Mouse (Mus musculus) lung, postnatal 0 days (tissue): ENCODE measurements around the gene Fam189a1. TPM values are rescaled to one million over a fixed set of nuclear protein-coding genes. Genes with fewer than 3 reads are reported as not detected.
A peak's percentile ranks its signal among the peaks of the same experiment; 100 is the strongest.

Experiments used
- ATAC-seq: fragments of 200-750 bp; cut with Nextera tagmentation; 2 replicates; pipeline ENCODE4 v1.8.0; 2017; ENCODE audit warnings: moderate library complexity
- DNase-seq: peaks from one replicate; pipeline ENCODE4 v3.0.0-alpha.2; 2016; ENCODE audit warnings: low spot score
- H3K27ac ChIP-seq: fragments of 300-500 bp; sonication (generic); 2 replicates; pipeline ENCODE4 v1.5.1; 2014; ENCODE audit warnings: antibody characterized with exemption, mild to moderate bottlenecking, low read length, mixed read lengths
- H3K27me3 ChIP-seq: fragments of 300-500 bp; sonication (generic); replicated peaks from 2 replicates; pipeline ENCODE4 v1.6.1; 2014; ENCODE audit warnings: low read length, mixed read lengths; ENCODE audit not compliant: insufficient read depth
- H3K36me3 ChIP-seq: fragments of 300-500 bp; sonication (generic); 2 replicates; pipeline ENCODE4 v1.6.1; 2014; ENCODE audit warnings: low read length, mixed read lengths; ENCODE audit not compliant: insufficient read depth
- H3K4me1 ChIP-seq: fragments of 300-500 bp; sonication (generic); 2 replicates; pipeline ENCODE4 v1.6.1; 2014; ENCODE audit warnings: antibody characterized with exemption, low read depth, low read length, mixed read lengths; ENCODE audit not compliant: insufficient read depth
- H3K4me2 ChIP-seq: fragments of 300-500 bp; sonication (generic); replicated peaks from 2 replicates; pipeline ENCODE4 v1.6.1; 2014; ENCODE audit warnings: low read depth, mild to moderate bottlenecking, low read length, moderate library complexity, mixed read lengths
- H3K4me3 ChIP-seq: fragments of 300-500 bp; sonication (generic); 2 replicates; pipeline ENCODE4 v1.5.1; 2014; ENCODE audit warnings: low read depth, low read length
- H3K9ac ChIP-seq: fragments of 300-500 bp; sonication (generic); replicated peaks from 2 replicates; pipeline ENCODE4 v1.6.1; 2014; ENCODE audit warnings: low read depth, mild to moderate bottlenecking
- H3K9me3 ChIP-seq: fragments of 300-500 bp; sonication (generic); 2 replicates; pipeline ENCODE4 v1.6.1; 2016; ENCODE audit warnings: low read length, mixed read lengths
- CTCF ChIP-seq: IDR thresholded peaks from 2 replicates; pipeline ENCODE4 v1.5.1; 2016; ENCODE audit warnings: antibody characterized with exemption, mild to moderate bottlenecking
- EP300 ChIP-seq: IDR thresholded peaks from 2 replicates; pipeline ENCODE4 v1.6.1; 2016; ENCODE audit warnings: antibody characterized with exemption, mild to moderate bottlenecking, control low read depth
- WGBS: fragments of 180-500 bp; shearing (Covaris S2); extraction: QIAGEN DNeasy Blood & Tissue Kit; methylation state at CpG from one replicate; pipeline ENCODE4 v1.1.7; 2014; 5-methylcytosine and 5-hydroxymethylcytosine counted together
- microRNA-seq: library from miRNA; unstranded; fragments of <30 nt; microRNA quantifications from one replicate; pipeline ENCODE4, GENCODE M21; 2016
- polyA plus RNA-seq: library from polyadenylated mRNA; unstranded; fragments of >200 nt; fragmentation: Nextera tagmentation; extraction: Ambion mirVana; gene quantifications from 2 replicates; pipeline ENCODE4 v1.2.1, GENCODE M21; 2015

Gene Fam189a1
- polyA plus RNA-seq, 1 experiment from 2014 or later: 0.07 TPM

GRCm38 (mm10) chr7:64724409-64724808 is 432.0 kb downstream of the Fam189a1 start:
- no peaks in the 10 kb centered on the region for H3K27me3 ChIP-seq
- no peaks in the 10 kb centered on the region for H3K36me3 ChIP-seq
- no peaks in the 10 kb centered on the region for H3K4me1 ChIP-seq
- no peak for TF ChIP-seq EP300
- no peak for TF ChIP-seq CTCF
- no peak overlapping the region for H3K4me2 ChIP-seq
- H3K4me3 ChIP-seq: no peak overlapping the region
- no peaks in the 10 kb centered on the region for H3K9me3 ChIP-seq
- no peak for ATAC-seq
- no peak overlapping the region for H3K9ac ChIP-seq
- no peak overlapping the region for H3K27ac ChIP-seq
- WGBS: 90% methylated on average over 1 of the region's 1 CpGs
- DNase-seq: no peak

- Histone ChIP-seq H3K9me3 (no peaks in the 10 kb centered on the region), H3K4me1 (no peaks in the 10 kb centered on the region), H3K27me3 (no peaks in the 10 kb centered on the region), H3K27ac (no peak overlapping the region), H3K4me2 (no peak overlapping the region), H3K4me3 (no peak overlapping the region), H3K9ac (no peak overlapping the region), H3K36me3 (no peaks in the 10 kb centered on the region)
- ATAC-seq (no peak), DNase-seq (no peak)
- TF ChIP-seq EP300: no peak
- TF ChIP-seq CTCF: no peak
- WGBS: 78% methylated on average over 3 of the region's 3 CpGs
Observed at GRCm38 (mm10) chr7:64723313-64723712, 433.1 kb downstream of the Fam189a1 start.

GRCm38 (mm10) chr7:64716286-64716685 is 440.1 kb downstream of the Fam189a1 start:
- no peaks in the 10 kb centered on the region for H3K36me3 ChIP-seq
- no peaks in the 10 kb centered on the region for H3K27me3 ChIP-seq
- no peak overlapping the region for H3K4me3 ChIP-seq
- 72% methylated on average over 2 of the region's 2 CpGs for WGBS
- H3K9me3 ChIP-seq: no peaks in the 10 kb centered on the region
- TF ChIP-seq EP300 (no peak), CTCF (no peak)
- no peaks in the 10 kb centered on the region for H3K4me1 ChIP-seq
- DNase-seq (no peak), ATAC-seq (no peak)
- no peak overlapping the region for H3K9ac ChIP-seq
- H3K4me2 ChIP-seq: no peak overlapping the region
- no peak overlapping the region for H3K27ac ChIP-seq

- 78% methylated on average over 13 of the region's 13 CpGs for WGBS
- Histone ChIP-seq H3K4me3 (no peak overlapping the region), H3K9me3 (no peaks in the 10 kb centered on the region), H3K4me2 (no peak overlapping the region), H3K27me3 (no peaks in the 10 kb centered on the region), H3K36me3 (no peaks in the 10 kb centered on the region), H3K9ac (no peak overlapping the region), H3K4me1 (no peaks in the 10 kb centered on the region), H3K27ac (no peak overlapping the region)
- ATAC-seq (no peak), DNase-seq (no peak)
- TF ChIP-seq CTCF: peak; percentile 43
- no peak for TF ChIP-seq EP300
Observed at GRCm38 (mm10) chr7:64709520-64710262, 446.7 kb downstream of the Fam189a1 start.

GRCm38 (mm10) chr7:64708176-64708575 is 448.2 kb downstream of the Fam189a1 start:
- Histone ChIP-seq H3K4me3 (no peak overlapping the region), H3K4me1 (no peaks in the 10 kb centered on the region), H3K36me3 (no peaks in the 10 kb centered on the region), H3K9me3 (no peaks in the 10 kb centered on the region), H3K27me3 (no peaks in the 10 kb centered on the region), H3K9ac (no peak overlapping the region), H3K4me2 (no peak overlapping the region), H3K27ac (no peak overlapping the region)
- 79% methylated on average over 4 of the region's 4 CpGs for WGBS
- no peak for TF ChIP-seq CTCF
- no peak for TF ChIP-seq EP300
- ATAC-seq: no peak
- DNase-seq: no peak

Small RNAs within 50 kb of the gene (microRNA-seq; reads per million reads assigned to microRNA genes)
- not detected for gene Gm25249
